ENCODE assay signal across 8 mouse cellular contexts in the genomic region with DNA sequence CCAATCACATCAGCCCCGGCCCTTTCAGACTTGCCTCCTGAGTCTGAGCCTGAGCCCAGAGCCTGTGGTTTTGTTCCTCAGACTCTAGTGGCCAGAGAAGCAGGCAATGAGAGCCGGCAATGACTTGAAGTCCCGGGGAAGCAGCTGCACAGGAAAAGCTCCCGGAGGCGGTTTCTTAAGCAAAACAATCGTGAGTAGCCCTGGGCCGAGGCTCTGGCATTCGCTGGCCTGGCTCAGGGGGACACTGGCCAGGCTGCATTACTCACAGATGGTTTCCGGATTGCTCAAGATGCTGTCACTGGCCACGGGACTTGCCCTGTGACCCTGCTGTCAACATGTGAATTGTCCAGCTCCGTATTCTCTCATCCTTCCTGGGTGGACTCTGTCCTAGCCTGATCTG. TPM values are rescaled to one million over a fixed set of nuclear protein-coding genes. Genes with fewer than 3 reads are reported as not detected.
DNase-seq lines count a peak whose midpoint lies in the region; ATAC-seq and TF ChIP-seq lines count a peak whose summit lies in the region.

No protein-coding gene starts in this region.

- H3K27me3 ChIP-seq in liver, embryonic 11.5 days (replicated peaks; ENCODE audit: control insufficient read depth, insufficient read depth, low read length) = peaks cover 11% of the 10 kb centered on the region; the same call in 1 of the 2 replicates
- no peaks in the 10 kb centered on the region for H3K27me3 ChIP-seq in small intestine, adult 2 months (ENCODE audit: control insufficient read depth, insufficient read depth, low read length)

- 0 out of 2 replicates have a peak, but pooled peaks have one; percentile 20 for ATAC-seq in liver, embryonic 11.5 days (replicated peaks; ENCODE audit: low FRiP score)

- no peak for TF ChIP-seq POLR2A in small intestine, adult 2 months (IDR thresholded peaks at IDR 0.05; ENCODE audit: low read depth, low read length)

- H3K4me1 ChIP-seq in liver, embryonic 11.5 days (replicated peaks; ENCODE audit: control insufficient read depth, insufficient read depth, low read length) = peaks cover 3% of the 10 kb centered on the region; the same call in 1 of the 2 replicates
- peaks cover 10% of the 10 kb centered on the region for H3K4me1 ChIP-seq in small intestine, adult 2 months (ENCODE audit: control insufficient read depth, insufficient read depth, insufficient read length, low read length)

- no peak overlapping the region for H3K4me2 ChIP-seq in liver, embryonic 11.5 days

- no peaks in the 10 kb centered on the region for H3K9me3 ChIP-seq in liver, embryonic 11.5 days (ENCODE audit: control insufficient read depth, low read length)

- no peak for TF ChIP-seq CTCF in small intestine, adult 2 months (IDR thresholded peaks at IDR 0.05; ENCODE audit: extremely low read depth, insufficient read length, insufficient replicate concordance, low read depth, low read length)

- no peak overlapping the region for H3K4me3 ChIP-seq in liver, embryonic 11.5 days (ENCODE audit: low read depth, low read length)
- H3K4me3 ChIP-seq in small intestine, adult 2 months (ENCODE audit: low read depth, low read length) = no peak overlapping the region

- DNase-seq in layer of hippocampus, adult 11-12 months (ENCODE audit: low spot score) = peak; percentile 63
- DNase-seq in layer of hippocampus, postnatal 25 days (ENCODE audit: extremely low spot score in 1 of 2, low spot score in 1 of 2) = no peak
- DNase-seq in adrenal gland, postnatal 14 days = peak; percentile 66
- peak; percentile 93 for DNase-seq in fibroblast of lung, adult 2 months (ENCODE audit: low read depth)
- DNase-seq in heart, postnatal 4 days = peak; percentile 63
- no peak for DNase-seq in liver, embryonic 11.5 days (ENCODE audit: low spot score)
- no peak for DNase-seq in spleen, postnatal 36 days (ENCODE audit: low spot score in 2 of 2)

- H3K9ac ChIP-seq in liver, embryonic 11.5 days (ENCODE audit: low read depth, low read length) = no peak overlapping the region

- no peak overlapping the region for H3K27ac ChIP-seq in liver, embryonic 11.5 days (ENCODE audit: low read depth, low read length)
- peak overlapping the region; percentile 47; the same call in 1 of the 2 replicates for H3K27ac ChIP-seq in small intestine, adult 2 months (ENCODE audit: insufficient read depth, low read depth, low read length)

- 24% methylated on average over 11 of the region's 11 CpGs for WGBS in liver, embryonic 11.5 days
- 43% methylated on average over 11 of the region's 11 CpGs for WGBS in small intestine, adult 2 months

- H3K36me3 ChIP-seq in liver, embryonic 11.5 days (ENCODE audit: control insufficient read depth, insufficient read depth, low read length) = no peaks in the 10 kb centered on the region
- no peaks in the 10 kb centered on the region for H3K36me3 ChIP-seq in small intestine, adult 2 months (ENCODE audit: control insufficient read depth, insufficient read depth, low read length)

RNA-seq across cellular contexts. Expression of gene Arhgap22, which starts 33.8 kb away (rescaled TPM):
- total RNA-seq in layer of hippocampus, postnatal 25 days (2021) = 1 to 10 TPM; 7.5 to 8.4 TPM
- total RNA-seq in adrenal gland, postnatal 14 days (2021) = 6.0 and 7.2 TPM in 2 replicates
- total RNA-seq in heart, postnatal 4 days (2021) = 1 to 10 TPM; 2.1 to 3.0 TPM
- 8.5 and 14.0 TPM in 2 replicates for polyA plus RNA-seq in liver, embryonic 11.5 days (2014; fragmentation: Nextera tagmentation; extraction: Ambion mirVana)
- 3.2 and 3.6 TPM in 2 replicates for polyA plus RNA-seq in small intestine, adult 2 months (2012; rRNA removed)

Comparison
In these comparisons a context has a peak if more than half of its experiments do, and no peak if none do; other contexts are left out.
1. DNase-seq: peak in layer of hippocampus, adult 11-12 months (single experiment), adrenal gland, postnatal 14 days (single experiment), fibroblast of lung, adult 2 months (single experiment) and heart, postnatal 4 days (single experiment); none in layer of hippocampus, postnatal 25 days (0 of 2), liver, embryonic 11.5 days (single experiment) and spleen, postnatal 36 days (0 of 2).